Mouse (Mus musculus): ENCODE measurements around the gene Rgcc.

DNA sequence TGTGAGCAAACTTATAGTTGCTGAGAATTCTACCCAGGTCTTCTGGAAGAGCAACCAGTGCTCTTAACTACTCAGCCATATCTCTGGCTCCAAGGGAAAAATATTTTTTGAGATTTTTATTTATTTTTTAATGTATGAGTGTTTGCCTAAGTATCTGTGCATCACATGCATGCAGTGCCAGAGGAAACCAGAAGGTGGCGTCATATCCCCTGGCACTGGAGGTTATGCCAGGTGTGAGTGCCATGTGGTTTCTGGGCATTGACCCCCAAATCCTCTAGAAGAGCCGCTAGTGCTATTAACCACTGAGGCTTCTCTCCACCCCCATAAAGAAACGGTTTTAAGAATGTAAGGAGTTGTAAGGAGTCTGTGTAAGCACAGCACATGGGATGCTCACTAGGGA, 13.2 kb downstream of the Rgcc start:
- TF ChIP-seq POLR2A (IDR thresholded peaks at IDR 0.05; ENCODE audit: low read depth, low read length) (no peak), MAX (IDR thresholded peaks at IDR 0.05; ENCODE audit: low read length) (no peak), CTCF (conservative IDR thresholded peaks at IDR 0.05 in 1 of 2, IDR thresholded peaks at IDR 0.05 in 1 of 2; ENCODE audit: low read depth in 2 of 2, low read length in 2 of 2) (peak; percentile 65 to 72; a peak in 3 of 4 replicates), USF1 (IDR thresholded peaks at IDR 0.05; ENCODE audit: low read depth, low read length) (no peak), RAD21 (IDR thresholded peaks at IDR 0.05; ENCODE audit: low read depth, low read length) (peak; percentile 60), MYC (IDR thresholded peaks at IDR 0.05; ENCODE audit: low read depth, low read length) (no peak), MEF2A (IDR thresholded peaks at IDR 0.05; ENCODE audit: borderline replicate concordance, low read depth, low read length) (no peak), EP300 (IDR thresholded peaks at IDR 0.05; ENCODE audit: low read length) (no peak), E2F4 (IDR thresholded peaks at IDR 0.05; ENCODE audit: insufficient replicate concordance, low read depth, low read length) (no peak)
